Mouse (Mus musculus): ENCODE measurements around the gene Cnst.

Gene Cnst

GRCm38 (mm10) chr1:179545768-179546550 is at the start of gene Cnst, which contains the start of gene Tfb2m:
Cnst (plus strand) TSS chr1:179546370.
Tfb2m (minus strand) TSS chr1:179546267.
- peak; percentile 94 for DNase-seq (ENCODE audit: low spot score in 2 of 2)

- DNase-seq (ENCODE audit: low spot score in 2 of 2): no peak
These were observed 46.9 kb upstream of the Cnst start for GRCm38 (mm10) chr1:179499257-179499656.

GRCm38 (mm10) chr1:179502565-179502964 is 43.6 kb upstream of the Cnst start:
- no peak for DNase-seq (ENCODE audit: low spot score in 2 of 2)

DNA sequence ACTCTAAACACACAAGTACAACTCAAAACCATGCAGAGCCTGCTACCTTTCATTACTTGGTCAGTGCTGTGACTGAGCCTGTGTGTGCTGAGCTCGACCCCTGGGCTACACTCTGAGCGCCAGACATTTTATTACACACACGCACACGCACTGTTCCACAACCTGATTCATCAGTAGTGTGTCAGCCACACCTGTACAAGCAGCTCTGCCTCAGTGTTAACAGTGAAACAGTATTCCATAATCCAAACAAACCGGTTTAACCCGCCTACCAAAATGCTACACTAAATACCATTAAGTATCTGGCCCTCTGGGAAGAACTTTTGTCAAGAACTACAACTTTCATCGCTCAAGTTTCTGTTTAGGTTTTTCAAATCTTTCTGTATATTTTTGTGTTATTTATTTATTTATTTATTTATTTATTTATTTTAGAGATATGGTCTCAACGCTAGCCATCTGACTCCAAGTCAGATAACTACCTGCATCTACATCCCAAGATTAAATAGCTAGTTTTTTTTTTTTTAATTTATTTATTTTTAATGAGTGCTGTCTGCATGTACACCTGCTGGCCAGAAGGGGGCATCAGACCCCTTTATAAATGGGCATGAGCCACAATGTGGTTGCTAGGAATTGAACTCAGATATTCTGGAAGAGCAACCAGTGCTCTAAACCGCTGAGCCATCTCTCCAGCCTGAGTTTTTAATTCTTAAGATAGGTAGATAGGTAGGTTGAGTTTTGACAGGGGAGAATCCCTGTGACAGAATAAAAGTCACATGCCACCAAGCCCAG is 39.4 kb upstream of the Cnst start:
- DNase-seq (ENCODE audit: low spot score in 2 of 2): no peak

GRCm38 (mm10) chr1:179510546-179511340 is 35.4 kb upstream of the Cnst start:
- DNase-seq (ENCODE audit: low spot score in 2 of 2): no peak

GRCm38 (mm10) chr1:179511895-179512294 is 34.3 kb upstream of the Cnst start:
- no peak for DNase-seq (ENCODE audit: low spot score in 2 of 2)

GRCm38 (mm10) chr1:179516941-179517712 is 29.0 kb upstream of the Cnst start:
- no peak for DNase-seq (ENCODE audit: low spot score in 2 of 2)

DNA sequence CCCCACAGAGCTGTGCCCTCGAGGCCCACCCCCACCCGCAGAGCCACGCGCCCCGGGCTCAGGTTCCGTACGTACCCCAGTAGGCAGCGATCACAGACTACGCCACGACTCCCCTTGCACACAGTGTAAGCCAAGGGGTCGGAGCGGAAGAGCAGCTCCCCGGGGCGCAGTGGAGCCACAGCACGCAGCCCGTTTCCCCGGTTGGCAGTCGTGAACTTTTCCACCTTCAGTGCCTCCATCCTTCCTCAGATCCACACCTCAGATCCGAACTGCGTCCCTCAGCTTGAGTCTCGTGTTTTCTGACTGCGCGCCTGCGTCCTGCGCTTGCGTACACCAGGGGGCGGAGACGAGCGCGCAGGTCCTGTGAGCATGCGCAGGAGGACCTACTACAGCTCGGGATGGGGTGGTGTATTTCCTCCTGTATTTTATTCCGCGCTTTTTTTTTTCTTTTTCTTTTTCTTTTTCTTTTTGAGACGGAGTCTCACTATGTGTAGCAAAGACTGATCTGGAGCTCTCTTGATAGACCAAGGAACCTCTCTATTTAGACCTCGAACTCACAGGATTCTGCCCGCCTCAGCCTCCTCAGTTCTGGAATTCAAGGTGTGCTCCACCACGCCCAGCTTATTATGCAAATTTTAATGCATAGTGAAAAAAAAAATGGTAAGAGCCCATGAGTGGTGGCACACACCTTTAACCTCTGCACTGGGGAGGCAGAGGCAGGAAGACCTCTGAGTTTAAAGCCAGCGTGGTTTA is 28.3 kb upstream of the Cnst start, which contains the start of gene Smyd3:
TSS of gene Smyd3 (minus strand) at position 329 of the 753 bp plus-strand sequence.
- DNase-seq (ENCODE audit: low spot score in 2 of 2): peak; percentile 48 to 68

DNA sequence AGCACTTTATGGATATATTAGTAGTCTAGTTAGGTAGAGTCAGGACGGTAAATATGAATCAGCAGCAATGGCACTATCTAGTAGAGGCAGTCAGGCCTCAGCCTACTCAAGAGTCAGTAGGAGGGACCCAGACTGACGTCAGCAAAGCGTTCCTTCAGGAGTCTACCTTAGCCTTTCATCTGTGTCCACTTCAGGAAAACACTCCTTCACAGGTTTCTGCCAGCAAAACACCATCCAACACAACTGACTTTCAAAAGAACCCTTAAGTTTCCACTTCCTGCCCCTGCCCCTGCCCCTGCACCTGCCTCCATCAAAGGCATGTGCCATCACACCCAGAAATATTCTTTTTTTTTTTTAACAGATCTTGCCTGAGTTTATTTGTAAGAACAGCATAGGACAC is 26.3 kb upstream of the Cnst start:
- no peak for DNase-seq (ENCODE audit: low spot score in 2 of 2)

GRCm38 (mm10) chr1:179539054-179539453 is 7.1 kb upstream of the Cnst start:
- DNase-seq (ENCODE audit: low spot score in 2 of 2): no peak

DNA sequence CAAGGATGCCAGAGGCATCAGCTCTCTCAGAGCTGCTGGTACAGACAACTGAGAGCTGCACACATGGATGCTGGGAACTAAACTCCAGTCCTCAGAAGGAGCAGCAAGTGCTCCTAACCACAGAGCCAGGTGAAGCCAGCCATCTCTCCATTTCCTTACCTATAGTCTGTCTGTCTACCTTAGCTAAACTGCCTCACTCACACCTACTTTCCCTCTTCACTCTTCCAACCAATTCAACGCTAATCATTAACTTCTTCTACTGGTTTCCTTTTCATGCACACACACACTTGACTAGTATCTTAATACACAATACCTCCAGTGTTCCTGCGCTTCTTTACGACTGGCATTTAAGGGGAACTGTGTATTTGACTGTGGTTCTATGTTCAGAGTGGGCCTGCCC is 6.3 kb upstream of the Cnst start:
- no peak for DNase-seq (ENCODE audit: low spot score in 2 of 2)

DNA sequence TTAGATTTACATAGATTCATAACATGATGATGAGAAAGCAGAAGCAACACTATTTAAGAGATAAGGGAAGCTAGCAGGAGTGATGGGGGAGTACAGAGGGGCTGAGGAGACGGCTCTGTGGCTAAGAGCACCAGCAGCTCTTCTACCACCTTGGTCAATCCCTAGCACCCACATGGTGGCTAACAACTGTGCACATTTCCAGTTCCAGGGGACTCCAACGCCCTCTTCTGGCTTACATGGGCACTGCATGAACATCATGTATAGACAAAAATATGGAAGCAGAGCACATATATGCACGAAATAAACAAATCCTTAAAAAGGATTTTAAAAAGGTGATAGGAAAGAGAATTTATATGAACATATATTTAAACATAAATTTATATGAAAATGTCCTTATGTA is 4.7 kb upstream of the Cnst start:
- no peak for DNase-seq (ENCODE audit: low spot score in 2 of 2)

- no peak for DNase-seq (ENCODE audit: low spot score in 2 of 2)
These were observed 364 bp downstream of the Cnst start for GRCm38 (mm10) chr1:179546551-179546917.

DNA sequence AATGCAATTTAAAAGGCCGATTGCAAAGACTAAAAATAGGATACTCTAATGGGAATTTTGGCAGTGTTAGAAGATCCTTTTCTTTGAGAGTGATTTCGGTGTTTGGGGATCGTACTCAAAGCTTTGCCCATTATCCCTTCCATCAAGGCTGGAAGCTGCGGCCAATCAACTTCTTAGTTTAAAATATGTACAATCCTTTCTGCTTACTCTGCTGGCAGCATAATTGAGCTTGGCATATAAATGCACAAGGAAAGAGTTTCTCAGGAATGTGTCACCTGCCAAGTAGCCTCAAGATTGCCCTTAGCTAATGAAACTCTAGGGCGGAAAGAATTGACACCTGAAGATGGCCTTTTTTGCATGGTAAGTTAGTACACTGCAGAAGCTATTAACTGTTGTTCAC is 1.0 kb downstream of the Cnst start:
- no peak for DNase-seq (ENCODE audit: low spot score in 2 of 2)

GRCm38 (mm10) chr1:179548220-179548619 is 2.0 kb downstream of the Cnst start:
- DNase-seq (ENCODE audit: low spot score in 2 of 2): no peak

- DNase-seq (ENCODE audit: low spot score in 2 of 2): no peak
These were observed 3.0 kb downstream of the Cnst start for GRCm38 (mm10) chr1:179548996-179549752.

- DNase-seq (ENCODE audit: low spot score in 2 of 2): no peak
These were observed 5.2 kb downstream of the Cnst start for GRCm38 (mm10) chr1:179551336-179551735.

DNA sequence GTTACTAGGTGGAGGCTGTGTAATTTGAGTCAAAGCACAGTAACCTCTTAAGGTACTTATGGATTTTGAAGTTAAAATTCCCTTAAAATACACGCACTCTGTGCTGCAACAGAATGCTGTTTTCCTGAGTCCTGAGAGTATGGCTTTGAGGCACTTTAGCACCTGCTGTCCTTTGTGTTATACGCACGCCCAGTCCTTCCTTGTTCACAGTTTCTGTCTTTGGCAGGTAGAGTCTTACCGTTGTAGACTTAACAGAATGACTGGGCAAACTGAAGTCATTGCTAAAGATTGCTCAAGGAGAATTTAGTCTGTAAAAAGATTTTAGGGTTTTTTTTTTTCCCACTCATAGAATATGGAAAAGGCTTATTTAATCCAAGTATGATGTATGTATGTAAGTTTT is 5.8 kb downstream of the Cnst start:
- no peak for DNase-seq (ENCODE audit: low spot score in 2 of 2)

GRCm38 (mm10) chr1:179552751-179553150 is 6.6 kb downstream of the Cnst start:
- DNase-seq (ENCODE audit: low spot score in 2 of 2): no peak

Data from frontal cortex, postnatal 25 days (tissue).